Mouse (Mus musculus) thymus, adult 18-20 months (tissue): ENCODE results near the gene Sgpl1.
A peak's percentile ranks its signal among the peaks of the same experiment; 100 is the strongest.
"Not testable (repeated sequence)": the region's sequence is repeated elsewhere in the genome, so short reads cannot be mapped to it uniquely, and the experiment has no call there.

Experiments used
- DNase-seq, 2 experiments: peaks; one replicate each; pipeline ENCODE4 v3.0.0; 2022; ENCODE audit warnings: mixed read lengths in 2 of 2

Gene Sgpl1

DNA sequence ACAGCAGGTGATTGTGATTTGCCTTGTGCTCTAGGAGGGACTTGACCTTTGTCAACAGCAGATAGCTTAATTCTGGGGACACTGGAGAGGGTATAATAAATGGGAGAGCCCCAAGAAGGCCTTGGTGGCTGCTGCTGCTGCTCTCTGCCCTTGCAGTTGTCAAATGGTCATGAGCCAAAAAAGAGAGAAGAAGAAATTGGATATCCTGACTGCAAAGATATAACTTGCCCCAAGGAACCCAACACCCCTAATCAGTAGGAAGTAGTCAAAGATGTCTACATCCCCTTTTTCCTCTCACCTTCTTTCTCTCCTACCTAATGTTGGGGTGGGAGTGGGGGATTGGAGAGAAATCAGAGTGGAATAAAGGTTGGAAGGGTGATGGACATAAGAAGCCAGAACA is 4.6 kb upstream of the Sgpl1 start:
- DNase-seq = no peak

DNA sequence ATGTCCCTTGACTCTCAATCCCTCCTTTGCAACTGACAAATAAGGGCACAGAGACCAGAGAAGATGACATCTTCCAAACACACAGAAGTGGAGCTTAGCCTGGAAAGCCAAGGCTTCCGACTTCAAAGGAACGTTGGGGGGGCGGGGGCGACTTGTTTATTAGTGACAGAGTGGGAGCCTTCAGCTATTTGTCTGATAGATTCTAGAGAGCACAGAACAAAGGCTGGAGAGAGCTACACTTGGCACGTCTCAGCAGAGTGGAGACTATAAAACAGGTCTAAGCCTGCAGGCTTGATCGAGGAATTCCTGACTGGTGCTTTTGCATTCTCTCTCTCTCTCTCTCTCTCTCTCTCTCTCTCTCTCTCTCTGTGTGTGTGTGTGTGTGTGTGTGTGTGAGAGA is 3.1 kb upstream of the Sgpl1 start:
- DNase-seq = no peak

GRCm38 (mm10) chr10:61149476-61149875 is 2.0 kb upstream of the Sgpl1 start:
- DNase-seq = no peak

DNA sequence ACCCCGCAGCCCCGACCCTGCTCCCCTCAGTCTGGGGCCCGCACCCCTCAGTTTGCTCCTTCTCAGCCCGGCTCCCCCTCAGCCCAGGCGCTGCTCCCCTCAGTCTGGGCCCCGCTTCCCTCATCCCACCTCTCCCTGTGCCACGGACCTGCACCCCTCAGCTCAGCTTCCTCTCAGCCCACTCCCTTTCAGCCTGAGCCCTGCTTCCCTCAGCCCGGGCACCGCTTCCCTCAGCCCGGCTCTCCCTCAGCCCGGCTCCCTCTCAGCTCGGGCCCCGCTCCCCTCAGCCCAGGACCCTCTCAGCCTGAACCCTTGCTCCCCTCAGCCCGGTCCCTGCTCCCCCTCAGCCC is 721 bp downstream of the Sgpl1 start:
- DNase-seq = peak; percentile 28 to 32

- peak; percentile 60 to 68 for DNase-seq
Observed at GRCm38 (mm10) chr10:61146119-61146806, 1.2 kb downstream of the Sgpl1 start.

- DNase-seq = no peak
Observed at GRCm38 (mm10) chr10:61145766-61146118, 1.8 kb downstream of the Sgpl1 start.

DNA sequence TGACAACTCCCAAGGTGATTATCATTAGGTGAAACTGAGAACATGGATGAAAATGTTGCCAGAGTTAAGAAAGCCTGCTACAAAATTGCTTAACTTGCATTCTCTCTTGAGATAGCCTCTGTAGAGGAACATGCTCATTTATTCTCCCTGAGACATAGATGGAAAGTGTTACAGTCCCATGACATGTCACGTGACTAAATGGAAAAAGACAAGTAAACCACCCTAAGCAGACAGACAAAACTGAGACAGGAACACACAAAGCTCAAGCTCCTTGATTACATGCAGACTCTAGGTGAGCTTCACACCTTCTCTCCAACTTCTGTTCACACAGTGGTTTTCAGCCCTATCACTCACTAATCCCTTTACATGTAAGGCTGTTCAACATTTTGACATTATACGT is 4.2 kb downstream of the Sgpl1 start:
- DNase-seq = no peak

DNA sequence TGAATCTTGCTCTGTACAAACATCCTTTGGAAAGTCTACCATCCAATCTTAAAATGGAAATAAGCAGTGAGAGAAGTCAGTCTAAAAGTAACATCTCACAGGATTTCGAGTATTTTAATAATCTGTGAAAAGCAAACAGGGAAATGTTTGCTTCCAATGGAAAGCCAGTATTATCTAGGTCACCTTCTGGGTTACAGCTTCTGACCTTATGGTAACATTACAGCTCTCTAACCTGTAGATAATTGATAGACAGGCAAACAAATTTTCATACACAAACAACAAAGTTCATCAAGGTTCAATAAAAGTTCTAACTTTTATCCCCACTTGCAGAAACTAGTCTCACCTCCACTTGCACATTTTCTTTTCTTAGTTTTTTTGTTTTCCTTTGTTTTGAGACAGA is 9.9 kb downstream of the Sgpl1 start:
- no peak for DNase-seq

- DNase-seq = no peak
Observed at GRCm38 (mm10) chr10:61135226-61135839, 12.2 kb downstream of the Sgpl1 start.

DNA sequence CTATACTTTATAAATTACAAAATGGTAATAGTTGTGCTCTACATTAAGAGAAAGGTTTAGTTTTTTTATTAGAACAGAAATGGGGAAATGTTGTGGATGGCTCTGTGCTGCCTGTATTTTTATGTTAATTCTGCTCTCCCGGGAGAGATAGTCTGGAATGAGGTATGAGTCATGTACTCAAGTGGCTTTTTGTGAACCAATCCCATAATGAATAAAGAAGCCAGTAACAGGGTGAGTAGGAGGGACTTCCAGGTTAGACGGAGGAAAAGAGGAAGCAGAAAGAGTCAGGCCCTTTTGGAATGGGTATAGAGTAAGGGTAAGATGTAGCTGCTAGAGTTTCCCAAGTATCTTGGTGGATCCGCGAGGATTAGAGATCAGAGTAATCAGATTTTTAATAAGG is 13.5 kb downstream of the Sgpl1 start:
- DNase-seq = no peak

DNA sequence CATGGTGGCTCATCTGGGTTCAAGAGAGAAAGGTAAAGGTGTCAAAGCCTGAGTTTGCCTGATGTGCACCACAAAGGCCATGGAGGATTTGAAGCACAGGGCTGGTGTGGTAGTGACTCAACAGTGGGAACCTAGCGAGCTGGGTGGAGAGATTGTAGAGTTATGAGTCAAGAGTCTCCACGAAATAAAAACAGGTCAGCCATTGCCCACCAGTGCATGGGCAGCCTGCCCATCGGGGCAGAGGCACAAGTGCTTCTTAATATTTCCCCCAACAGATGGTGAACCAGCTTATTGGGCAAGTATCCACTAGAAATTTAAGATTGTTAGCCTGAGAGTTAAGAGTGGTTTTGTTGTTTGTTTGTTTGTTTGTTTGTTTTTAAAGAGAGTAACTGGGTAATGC is 16.5 kb downstream of the Sgpl1 start:
- no peak for DNase-seq

GRCm38 (mm10) chr10:61128701-61129365 is 18.7 kb downstream of the Sgpl1 start:
- DNase-seq = no peak

GRCm38 (mm10) chr10:61124462-61124861 is 23.0 kb downstream of the Sgpl1 start:
- no peak for DNase-seq

DNA sequence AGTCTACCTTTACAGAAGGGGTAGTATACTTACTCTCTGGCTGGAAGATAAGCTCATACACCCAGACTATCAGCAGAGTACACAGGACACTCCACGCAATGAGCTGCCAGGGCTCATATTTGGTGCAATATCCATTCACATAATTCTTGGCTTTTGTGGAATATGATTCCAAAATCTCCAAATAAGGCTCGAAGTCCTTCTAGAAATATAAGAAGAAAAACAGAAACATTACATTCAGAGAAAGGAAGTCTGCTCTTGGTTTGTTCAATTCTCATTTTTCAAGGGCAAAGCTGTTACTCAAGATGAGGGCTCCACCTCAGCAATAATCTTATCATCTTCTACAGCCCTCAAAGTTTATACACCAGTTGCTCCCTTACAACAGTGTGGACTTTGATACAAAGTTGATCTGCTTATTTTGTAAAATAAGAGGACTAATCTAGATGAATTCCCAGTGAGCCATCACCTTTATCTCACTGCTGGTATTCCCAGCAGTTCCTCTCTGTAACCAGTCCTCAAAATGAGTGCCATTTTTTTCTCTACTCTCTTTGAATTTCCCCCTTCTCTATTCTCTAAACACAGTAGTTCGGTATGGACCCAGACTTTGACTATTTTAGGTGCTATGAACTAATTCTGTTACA is 24.1 kb downstream of the Sgpl1 start:
- DNase-seq = no peak

GRCm38 (mm10) chr10:61121732-61122131 is 25.8 kb downstream of the Sgpl1 start:
- not testable (repeated sequence) for DNase-seq

DNA sequence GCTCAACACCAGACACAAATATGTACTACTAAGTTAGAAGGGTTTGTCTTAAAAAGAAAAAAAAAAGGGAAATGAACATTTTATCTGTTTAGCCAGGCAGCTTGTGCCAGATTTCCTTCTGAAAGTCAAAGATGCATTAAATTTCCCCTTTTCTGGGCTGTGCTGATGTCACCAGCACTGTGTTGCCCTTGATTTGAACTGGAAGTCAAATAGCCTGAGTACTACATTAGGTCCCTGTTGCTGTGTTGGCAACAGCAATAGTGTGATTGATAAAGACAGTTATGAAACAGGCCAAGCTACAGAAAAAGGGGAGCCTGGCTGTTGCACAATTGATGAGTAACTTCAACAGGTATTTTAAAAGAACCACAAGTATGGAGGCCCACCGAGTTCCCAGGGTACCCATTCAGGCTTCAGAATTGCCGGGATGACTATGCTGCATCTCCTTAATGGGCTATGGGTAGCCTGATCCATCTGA is 33.2 kb downstream of the Sgpl1 start:
- DNase-seq = no peak

- no peak for DNase-seq
Observed at GRCm38 (mm10) chr10:61103564-61104114, 43.9 kb downstream of the Sgpl1 start.

- DNase-seq = no peak
Observed at GRCm38 (mm10) chr10:61091866-61092265, 55.6 kb downstream of the Sgpl1 start.

DNA sequence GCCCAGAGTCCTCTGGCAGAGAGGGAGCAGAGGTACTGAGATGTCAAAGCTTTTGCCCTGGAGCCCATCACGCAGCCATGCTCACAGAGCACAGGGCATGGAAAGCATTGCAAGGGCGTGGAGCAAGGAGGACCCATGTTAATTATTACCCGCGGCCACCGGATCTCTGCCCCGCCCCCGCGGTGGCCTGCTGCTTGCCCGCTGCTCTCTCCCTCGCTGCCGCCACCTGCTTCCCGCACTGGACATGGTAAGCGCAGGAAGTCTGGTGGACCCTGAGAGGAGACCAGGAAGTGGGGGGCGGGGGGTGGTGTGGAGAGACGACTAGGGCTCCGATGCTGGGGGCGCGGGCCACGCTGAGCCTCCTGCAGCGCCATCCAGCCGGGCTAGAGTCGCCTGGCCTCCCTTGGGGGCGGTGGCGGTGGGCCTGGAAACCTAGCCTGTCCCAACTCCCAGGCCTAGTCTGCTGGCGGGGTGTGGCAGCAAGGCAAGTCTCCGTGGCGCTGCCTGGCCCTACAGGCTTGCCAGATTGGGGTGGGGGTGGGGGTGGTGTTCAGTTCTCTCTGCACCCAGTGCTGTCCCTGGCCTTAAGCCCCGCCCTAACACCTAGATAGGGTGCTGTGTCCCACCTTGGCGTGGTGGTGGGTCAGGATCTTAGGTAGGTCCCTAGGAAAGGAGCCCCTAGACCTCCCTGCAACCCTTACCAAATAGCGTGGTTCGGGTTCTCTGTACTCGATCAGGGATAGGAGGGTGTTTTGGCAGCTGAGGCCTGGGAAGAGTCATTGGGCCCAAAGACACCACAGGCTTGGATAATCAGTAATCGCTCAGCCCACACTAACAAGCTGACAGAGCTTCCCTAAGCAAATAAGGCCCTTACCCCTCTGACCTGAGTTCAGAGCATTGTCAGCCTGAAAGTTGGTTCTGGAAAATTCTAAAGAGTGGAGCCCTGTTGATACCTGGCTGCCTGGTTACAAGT is 58.0 kb downstream of the Sgpl1 start, which contains the start of gene Pcbd1:
Gene Pcbd1, plus strand, starts transcription at position 162 of the 973 bp plus-strand sequence.
- no peak for DNase-seq

DNA sequence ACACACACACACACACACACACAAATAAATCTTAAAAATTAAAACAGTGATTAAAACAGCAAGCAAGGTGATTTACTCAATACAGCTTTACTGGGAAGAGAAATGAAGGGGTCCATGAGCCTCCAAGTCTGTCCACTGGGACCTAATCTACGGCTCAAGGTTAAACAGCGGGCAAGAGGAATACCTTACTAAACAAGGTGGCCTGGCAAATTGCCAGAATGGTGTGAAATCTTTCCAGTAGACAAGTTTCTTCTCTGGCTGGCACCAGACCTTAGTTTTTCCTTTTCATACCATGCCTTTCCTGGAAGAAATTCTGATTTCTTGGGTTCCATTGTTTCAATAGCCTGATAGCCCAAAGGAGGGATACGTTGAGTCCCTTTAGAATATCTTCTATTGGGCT is 59.0 kb downstream of the Sgpl1 start:
- DNase-seq = no peak

DNA sequence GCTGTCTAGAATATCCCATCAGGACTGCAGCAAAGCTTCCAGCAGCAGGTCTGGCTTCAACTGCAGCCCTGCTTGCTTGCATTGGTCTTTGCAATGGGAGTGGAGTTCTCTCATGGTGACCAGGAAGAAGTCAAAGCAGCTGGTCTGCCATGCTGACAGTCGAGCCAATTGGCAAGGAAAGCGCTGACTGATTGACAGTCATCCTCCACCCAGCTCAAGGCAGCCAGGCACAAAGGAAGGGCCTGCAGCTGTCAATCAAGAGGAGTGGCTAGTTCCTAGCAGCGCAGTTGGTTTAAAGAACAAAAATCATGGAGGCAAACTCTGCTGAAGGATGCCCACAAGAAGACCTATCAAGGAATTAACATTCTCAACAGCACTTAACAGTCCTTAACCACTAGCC is 61.0 kb downstream of the Sgpl1 start:
- no peak for DNase-seq

GRCm38 (mm10) chr10:61085364-61085763 is 62.1 kb downstream of the Sgpl1 start:
- no peak for DNase-seq
